Mouse (Mus musculus) retina, postnatal 1 day (tissue): ENCODE results near the gene Stk32c.
A peak's percentile ranks its signal among the peaks of the same experiment; 100 is the strongest.

Source experiments
- DNase-seq: peaks from one replicate; pipeline ENCODE4 v3.0.0-alpha.2; 2012

Gene Stk32c

GRCm38 (mm10) chr7:139212754-139213745 lies at the start of gene Stk32c, which contains the start of gene Lrrc27:
Gene Stk32c (minus strand): TSS chr7:139213307.
Gene Lrrc27 (plus strand): TSS chr7:139212988.
- peak; percentile 100 for DNase-seq

- DNase-seq = no peak
Measured at GRCm38 (mm10) chr7:139257752-139258542, 44.8 kb upstream of the Stk32c start.

GRCm38 (mm10) chr7:139254626-139255025 lies 41.5 kb upstream of the Stk32c start:
- DNase-seq = no peak

GRCm38 (mm10) chr7:139253462-139253861 lies 40.4 kb upstream of the Stk32c start:
- no peak for DNase-seq

GRCm38 (mm10) chr7:139252986-139253385 lies 39.9 kb upstream of the Stk32c start:
- DNase-seq = no peak

- DNase-seq = no peak
Measured at GRCm38 (mm10) chr7:139252566-139252965, 39.5 kb upstream of the Stk32c start.

GRCm38 (mm10) chr7:139251881-139252301 lies 38.8 kb upstream of the Stk32c start:
- peak; percentile 88 for DNase-seq

- DNase-seq = peak; percentile 33
Measured at GRCm38 (mm10) chr7:139249406-139250210, 36.5 kb upstream of the Stk32c start.

- no peak for DNase-seq
Measured at GRCm38 (mm10) chr7:139248615-139249405, 35.7 kb upstream of the Stk32c start.

- peak; percentile 87 for DNase-seq
Measured at GRCm38 (mm10) chr7:139247881-139248614, 34.9 kb upstream of the Stk32c start, which contains the start of gene Pwwp2b. Gene Pwwp2b (plus strand): TSS chr7:139248482.

- DNase-seq = peak; percentile 53
Measured at GRCm38 (mm10) chr7:139246931-139247880, 34.1 kb upstream of the Stk32c start.

- DNase-seq = peak; percentile 47
Measured at GRCm38 (mm10) chr7:139246086-139246485, 33.0 kb upstream of the Stk32c start.

- DNase-seq = no peak
Measured at GRCm38 (mm10) chr7:139239432-139239831, 26.3 kb upstream of the Stk32c start.

- DNase-seq = no peak
Measured at GRCm38 (mm10) chr7:139235651-139236358, 22.7 kb upstream of the Stk32c start.

GRCm38 (mm10) chr7:139234426-139235188 lies 21.5 kb upstream of the Stk32c start:
- peak; percentile 84 for DNase-seq

- DNase-seq = peak; percentile 87
Measured at GRCm38 (mm10) chr7:139233714-139234113, 20.6 kb upstream of the Stk32c start.

- no peak for DNase-seq
Measured at GRCm38 (mm10) chr7:139230241-139230640, 17.1 kb upstream of the Stk32c start.

GRCm38 (mm10) chr7:139229837-139230236 lies 16.7 kb upstream of the Stk32c start:
- DNase-seq = no peak
